Mouse (Mus musculus) limb, embryonic 15.5 days (tissue): Measurements from ENCODE around the gene Cnot10. TPM values are rescaled to one million over a fixed set of nuclear protein-coding genes. Genes with fewer than 3 reads are reported as not detected.

Experiments used
- polyA plus RNA-seq: library from polyadenylated mRNA; unstranded; fragments of >200 nt; fragmentation: Nextera tagmentation; extraction: Ambion mirVana; gene quantifications from 2 replicates; pipeline ENCODE4 v1.2.1, GENCODE M21; 2015

Cnot10 gene
- polyA plus RNA-seq, 1 experiment from 2014 or later = 60.9 TPM

Other genes starting within 250 kb of the Cnot10 start
- gene Crtap, start 249.5 kb downstream of the Cnot10 start, polyA plus RNA-seq = 232 and 254 TPM in 2 replicates
- gene Glb1, start 239.1 kb downstream of the Cnot10 start, polyA plus RNA-seq = 37.7 and 44.8 TPM in 2 replicates
- 9.8 and 10.5 TPM in 2 replicates for gene Tmppe, start 239.1 kb downstream of the Cnot10 start, polyA plus RNA-seq
- 4.5 and 5.7 TPM in 2 replicates for gene Ccr4, start 135.3 kb downstream of the Cnot10 start, polyA plus RNA-seq
- gene C130032M10Rik, start 124.5 kb downstream of the Cnot10 start, polyA plus RNA-seq = 5.5 and 6.6 TPM in 2 replicates
- gene Trim71, start 75.8 kb downstream of the Cnot10 start, polyA plus RNA-seq = 0.24 and 0.27 TPM in 2 replicates
- gene Dync1li1, start 48.6 kb upstream of the Cnot10 start, polyA plus RNA-seq = 56.5 and 59.5 TPM in 2 replicates
- 49.5 and 51.5 TPM in 2 replicates for gene Cmtm6, start 90.9 kb upstream of the Cnot10 start, polyA plus RNA-seq
- gene Cmtm7, start 141.7 kb upstream of the Cnot10 start, polyA plus RNA-seq = 119 and 126 TPM in 2 replicates
- 20.6 and 21.8 TPM in 2 replicates for gene Cmtm8, start 204.0 kb upstream of the Cnot10 start, polyA plus RNA-seq